Mouse (Mus musculus): ENCODE results near the gene Atl3.

Gene Atl3

DNA sequence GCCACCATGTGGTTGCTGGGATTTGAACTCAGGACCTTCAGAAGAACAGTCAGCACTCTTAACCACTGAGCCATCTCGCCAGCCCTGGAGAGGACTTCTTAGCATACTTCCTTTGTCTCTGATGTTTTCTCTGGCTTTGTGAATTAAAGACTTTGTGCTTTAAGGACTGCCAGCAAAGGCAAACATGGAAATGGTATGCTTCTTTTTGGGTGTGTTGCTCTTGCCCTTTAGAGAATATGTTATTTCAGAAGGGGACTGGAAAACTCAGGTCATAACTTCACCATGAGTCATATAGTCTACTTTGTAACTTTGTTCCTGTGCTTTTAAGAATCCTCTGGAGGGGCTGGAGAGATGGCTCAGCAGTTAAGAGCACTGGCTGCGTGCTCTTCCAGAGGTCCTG is 5.0 kb downstream of the Atl3 start:
- in situ Hi-C loops (cut with MseI, MboI): no loop called here

DNA sequence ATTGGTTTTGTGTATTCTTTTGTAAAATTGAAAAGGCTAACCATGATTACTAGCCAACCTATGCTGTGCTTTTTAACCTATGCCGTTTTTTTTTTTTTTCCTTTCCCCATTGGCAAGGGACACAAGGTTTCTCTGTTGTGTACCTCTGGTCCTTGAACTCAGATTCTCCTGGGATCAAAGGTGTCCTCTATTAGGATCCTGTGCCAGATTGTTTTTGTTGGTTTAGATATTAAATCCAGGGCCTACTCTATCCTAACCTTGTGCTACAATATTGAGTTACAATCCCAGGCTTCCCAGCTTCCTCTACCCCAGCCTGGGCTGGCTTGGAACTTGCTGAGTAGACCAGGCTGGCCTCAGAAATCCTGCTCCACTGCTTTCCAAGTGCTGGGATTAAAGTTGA is 6.9 kb downstream of the Atl3 start:
- in situ Hi-C loops (cut with MseI, MboI): no loop called here

DNA sequence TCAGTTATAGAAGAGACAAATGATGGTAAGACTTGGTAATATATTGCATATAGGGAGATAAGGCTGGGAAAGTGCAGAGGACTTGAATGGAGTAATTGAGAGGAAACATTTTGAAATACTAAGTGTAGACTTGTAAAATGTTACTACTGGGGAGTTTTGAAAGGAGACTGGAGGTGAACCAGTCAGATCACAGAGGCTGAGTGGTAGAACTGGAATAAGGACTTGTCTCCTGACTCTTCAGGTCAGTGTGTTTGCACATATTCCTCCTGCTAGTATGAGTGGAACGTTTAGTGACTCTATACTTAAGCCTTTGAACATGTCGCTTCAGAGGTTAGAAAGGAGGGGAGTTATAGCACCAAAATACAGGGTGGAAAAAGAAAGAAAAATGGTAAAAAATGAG is 8.6 kb downstream of the Atl3 start:
- in situ Hi-C loops (cut with MseI, MboI): no loop called here

DNA sequence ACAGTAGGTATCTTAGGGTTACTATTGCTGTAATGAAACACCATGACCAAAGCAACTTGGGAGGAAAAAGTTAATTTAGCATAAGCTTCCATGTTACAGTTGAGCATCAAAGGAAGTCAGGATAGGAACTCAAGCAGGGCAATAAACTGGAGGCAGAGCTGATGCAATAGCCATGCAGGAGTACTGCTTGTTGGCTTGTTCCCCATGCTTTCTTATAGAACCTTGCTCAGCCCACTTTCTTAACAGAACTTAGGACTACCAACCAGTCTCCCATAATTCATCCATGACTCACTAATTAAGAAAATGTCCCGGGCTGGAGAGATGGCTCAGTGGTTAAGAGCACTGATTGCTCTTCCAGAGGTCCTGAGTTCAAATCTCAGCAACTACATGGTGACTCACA is 12.5 kb downstream of the Atl3 start:
- in situ Hi-C loops (cut with MseI, MboI): no loop called here

DNA sequence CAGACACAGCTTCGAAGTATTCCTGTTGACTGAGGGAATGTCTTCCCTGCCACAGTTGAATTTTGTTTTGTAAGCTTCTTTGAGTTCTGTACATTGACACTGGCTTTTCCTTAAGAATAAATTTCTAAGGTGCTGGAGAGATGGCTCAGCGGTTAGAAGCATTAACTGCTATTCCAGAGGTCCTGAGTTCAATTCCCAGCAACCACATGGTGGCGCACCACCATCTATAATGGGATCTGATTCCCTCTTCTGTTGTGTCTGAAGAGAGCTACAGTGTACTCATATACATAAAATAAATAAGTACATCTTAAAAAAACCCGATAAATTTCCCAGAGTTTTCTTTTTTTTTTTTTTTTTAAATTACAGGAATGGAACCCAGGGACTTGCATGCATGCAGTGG is 14.2 kb downstream of the Atl3 start:
- in situ Hi-C loops (cut with MseI, MboI): no loop called here

DNA sequence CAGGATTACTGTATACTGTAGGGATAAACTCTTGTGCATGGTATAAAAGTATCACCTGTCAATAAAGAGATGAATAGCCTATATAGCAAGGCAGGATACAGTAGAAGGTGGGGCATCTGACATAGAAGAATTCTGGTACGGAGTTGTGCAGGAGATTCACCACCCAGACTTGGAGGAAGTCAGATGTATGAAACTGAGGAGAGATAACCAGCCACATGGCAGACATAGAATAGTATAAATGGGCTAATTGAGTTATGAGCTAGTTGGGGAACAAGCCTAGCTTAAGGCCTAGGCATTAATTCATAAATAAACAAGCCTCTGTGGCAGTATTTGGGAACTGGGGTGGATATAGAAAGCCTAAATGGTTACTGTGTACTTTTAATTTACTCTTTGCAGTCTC is 22.6 kb downstream of the Atl3 start:
- in situ Hi-C loops (cut with MseI, MboI): no loop called here

DNA sequence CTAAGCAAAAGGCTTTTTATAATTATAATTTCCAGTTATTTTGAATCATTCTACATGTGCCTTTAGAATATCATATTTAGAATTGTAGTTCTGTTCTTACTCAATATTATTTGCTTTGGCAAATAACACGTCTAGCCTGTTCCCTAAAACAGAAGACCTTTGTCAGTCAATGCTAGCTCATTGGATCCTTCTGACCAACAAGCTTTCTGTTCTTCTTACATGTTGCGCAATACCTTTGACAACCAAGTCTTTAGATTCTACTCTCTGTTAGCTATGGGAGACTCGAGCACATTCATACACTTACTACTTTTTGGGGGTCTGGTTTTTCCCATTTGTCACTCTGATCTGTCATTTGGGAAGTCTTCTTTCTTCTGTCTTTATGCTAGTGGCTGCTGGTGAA is 27.8 kb downstream of the Atl3 start:
- in situ Hi-C loops (cut with MseI, MboI): no loop called here

DNA sequence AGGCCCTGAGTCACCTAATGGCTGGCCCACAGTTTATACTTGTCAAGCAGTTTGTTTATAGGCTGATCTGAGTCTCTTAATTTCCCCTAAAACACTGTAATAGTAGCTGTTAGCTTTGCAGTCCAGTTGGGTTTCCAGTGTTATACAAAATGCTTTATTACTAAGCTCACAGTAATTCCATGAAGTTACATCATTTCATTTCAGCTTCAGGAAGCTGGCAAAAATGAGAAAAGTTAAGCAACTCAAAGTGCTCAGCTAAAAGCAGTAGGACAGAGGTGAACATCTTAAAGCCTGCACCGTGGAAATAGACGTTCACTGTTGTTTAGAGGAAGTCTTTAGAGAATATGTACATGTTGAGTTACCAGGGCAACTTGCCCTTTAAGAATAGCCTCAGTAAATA is 29.0 kb downstream of the Atl3 start:
- in situ Hi-C loops (cut with MseI, MboI): no loop called here

DNA sequence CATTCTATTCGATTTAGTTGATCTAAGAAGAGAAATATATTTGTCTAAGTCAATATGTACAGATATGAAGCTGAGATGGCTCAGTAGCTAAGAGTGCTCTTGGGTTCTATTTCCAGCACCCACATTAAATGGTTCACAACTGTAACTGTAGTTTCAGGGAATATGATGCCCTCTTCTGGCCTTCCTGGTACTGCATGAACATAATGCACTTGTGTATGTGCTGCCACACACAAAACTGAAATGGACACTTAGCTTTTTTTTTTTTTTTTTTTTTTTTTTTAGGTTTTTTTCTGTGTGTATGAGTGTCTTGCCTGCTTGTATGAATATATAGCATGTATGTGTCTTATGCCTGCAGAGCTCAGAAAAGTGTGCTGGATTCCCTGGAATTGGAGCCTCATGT is 29.5 kb downstream of the Atl3 start:
- in situ Hi-C loops (cut with MseI, MboI): no loop called here

DNA sequence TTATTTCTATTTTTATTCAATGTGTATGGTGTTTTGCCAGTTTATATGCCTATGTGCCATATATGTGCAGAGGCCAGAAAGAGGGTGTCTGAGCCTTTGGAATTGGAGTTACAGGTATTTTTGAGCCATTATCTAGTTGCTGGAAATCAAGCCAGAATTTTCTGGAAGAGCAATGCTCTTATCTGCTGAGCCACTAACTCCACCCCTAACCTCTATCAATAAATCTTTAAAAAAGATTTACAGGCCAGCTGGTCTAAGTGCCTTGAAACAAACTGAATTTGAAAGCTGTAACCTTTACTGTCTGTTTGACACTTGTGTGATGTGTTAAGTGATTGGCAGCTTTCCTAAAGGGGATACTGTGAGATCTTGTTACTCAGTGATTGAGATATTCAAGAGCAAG is 29.9 kb downstream of the Atl3 start:
- in situ Hi-C loops (cut with MseI, MboI): no loop called here

DNA sequence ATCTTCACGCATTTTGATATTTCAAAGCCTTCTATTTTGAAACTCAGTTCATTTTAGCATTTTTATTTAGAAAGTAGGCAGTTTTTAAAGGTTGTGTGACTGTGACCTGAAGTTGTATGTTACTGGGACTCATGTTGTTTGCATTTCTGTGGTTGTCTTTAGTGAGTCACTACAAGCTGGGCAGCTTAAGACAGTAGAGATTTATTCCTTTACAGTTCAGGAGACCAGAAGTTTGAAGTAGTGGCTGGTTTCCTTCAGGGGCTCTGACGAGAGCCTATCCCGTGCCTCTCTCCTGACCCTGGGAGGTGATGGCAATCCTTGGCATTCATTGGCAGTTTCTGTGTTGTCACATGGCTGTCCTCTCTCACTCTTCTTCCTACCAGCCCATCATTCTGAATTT is 31.0 kb downstream of the Atl3 start:
- in situ Hi-C loops (cut with MseI, MboI): loop anchor here (5.0 kb wide), 3 partner anchors 67 to 97 kb away; no protein-coding TSS in a partner anchor

DNA sequence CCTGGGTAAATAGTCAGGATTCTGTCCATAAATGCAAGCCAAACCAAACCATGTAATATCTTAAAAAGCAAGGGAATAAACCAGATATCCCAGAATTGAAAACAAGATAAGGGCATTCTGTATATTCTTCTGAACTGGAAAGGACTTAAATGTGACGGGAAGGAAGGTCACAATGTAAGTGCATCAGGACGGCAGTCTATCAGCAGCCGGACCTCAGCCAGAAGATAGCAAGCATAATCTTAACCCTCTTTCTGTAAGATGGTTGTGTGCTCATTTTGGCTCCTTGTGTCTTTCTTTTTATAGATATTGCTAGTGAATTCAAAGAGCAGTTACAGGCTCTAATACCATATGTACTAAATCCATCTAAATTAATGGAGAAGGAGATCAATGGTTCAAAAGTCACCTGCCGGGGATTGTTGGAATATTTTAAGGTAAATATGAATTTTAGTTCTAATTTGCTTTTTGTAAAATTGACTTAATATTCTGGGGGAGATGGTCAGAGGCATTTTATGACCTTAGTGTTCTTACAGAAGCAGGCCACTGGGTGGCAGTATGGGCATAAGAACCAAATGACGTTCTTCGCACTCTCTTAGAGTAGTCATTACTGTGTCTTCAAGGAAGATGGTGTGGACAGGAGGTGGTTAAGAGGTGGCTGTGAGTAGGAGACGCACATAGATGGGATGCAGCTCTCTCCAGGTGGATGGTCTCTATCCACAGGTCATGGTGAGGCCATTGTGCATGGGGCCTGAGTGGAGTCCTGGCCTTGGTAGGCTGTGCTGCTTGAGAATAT is 35.0 kb downstream of the Atl3 start:
- in situ Hi-C loops (cut with MseI, MboI): loop anchor here (5.0 kb wide), 3 partner anchors 63 to 93 kb away; no protein-coding TSS in a partner anchor

DNA sequence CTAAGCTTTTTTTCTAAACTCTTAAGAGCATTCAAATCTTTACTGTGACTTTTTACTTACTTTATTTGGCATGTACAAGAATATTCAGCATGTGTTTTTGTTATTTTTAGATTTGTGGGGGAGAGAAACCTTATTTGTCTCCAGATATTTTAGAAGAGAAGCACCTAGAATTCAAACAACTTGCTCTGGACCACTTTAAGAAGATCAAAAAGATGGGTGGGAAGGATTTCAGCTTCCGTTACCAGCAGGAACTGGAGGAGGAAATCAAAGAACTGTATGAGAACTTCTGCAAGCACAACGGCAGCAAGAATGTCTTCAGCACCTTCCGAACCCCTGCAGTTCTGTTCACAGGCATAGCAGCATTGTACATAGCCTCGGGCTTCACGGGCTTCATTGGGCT is 38.1 kb downstream of the Atl3 start:
- in situ Hi-C loops (cut with MseI, MboI): no loop called here

DNA sequence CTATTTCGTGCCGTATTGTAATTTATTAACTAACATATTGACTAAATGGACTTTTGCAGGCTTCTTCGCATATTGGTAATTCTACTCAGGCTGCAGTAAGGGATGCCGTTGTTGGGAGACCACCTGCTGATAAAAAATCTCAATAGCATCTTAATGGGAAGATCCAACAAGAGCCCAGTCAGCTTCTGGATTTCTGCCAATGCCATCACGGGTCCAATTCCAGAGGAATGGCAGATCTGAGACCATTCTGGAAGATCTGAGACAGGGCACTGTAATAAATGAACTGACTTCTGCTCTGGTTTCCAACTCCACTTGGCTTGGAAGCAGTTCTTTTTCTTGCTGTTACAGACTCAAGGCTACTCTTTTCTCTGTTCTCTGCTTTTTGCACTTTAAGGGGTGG is 40.1 kb downstream of the Atl3 start:
- in situ Hi-C loops (cut with MseI, MboI): no loop called here

DNA sequence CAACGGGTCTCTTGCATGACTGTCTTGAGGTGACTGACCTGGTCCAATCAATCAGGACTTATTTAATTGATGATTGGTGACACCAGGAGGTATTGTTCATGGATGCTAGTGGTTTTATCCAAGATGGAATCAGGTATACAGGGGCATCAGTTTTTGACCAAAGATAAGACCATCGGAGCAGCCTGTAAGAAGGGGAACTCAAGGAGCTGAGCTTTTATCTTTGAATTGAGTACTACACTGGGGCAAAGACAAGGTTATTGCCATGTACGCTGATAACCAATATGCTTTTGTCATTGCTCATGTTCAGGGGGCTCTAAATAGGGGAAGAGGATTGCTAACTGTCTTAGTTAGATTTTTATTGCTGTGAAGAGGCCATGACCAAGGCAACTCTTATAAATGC is 55.1 kb downstream of the Atl3 start:
- in situ Hi-C loops (cut with MseI, MboI): no loop called here

DNA sequence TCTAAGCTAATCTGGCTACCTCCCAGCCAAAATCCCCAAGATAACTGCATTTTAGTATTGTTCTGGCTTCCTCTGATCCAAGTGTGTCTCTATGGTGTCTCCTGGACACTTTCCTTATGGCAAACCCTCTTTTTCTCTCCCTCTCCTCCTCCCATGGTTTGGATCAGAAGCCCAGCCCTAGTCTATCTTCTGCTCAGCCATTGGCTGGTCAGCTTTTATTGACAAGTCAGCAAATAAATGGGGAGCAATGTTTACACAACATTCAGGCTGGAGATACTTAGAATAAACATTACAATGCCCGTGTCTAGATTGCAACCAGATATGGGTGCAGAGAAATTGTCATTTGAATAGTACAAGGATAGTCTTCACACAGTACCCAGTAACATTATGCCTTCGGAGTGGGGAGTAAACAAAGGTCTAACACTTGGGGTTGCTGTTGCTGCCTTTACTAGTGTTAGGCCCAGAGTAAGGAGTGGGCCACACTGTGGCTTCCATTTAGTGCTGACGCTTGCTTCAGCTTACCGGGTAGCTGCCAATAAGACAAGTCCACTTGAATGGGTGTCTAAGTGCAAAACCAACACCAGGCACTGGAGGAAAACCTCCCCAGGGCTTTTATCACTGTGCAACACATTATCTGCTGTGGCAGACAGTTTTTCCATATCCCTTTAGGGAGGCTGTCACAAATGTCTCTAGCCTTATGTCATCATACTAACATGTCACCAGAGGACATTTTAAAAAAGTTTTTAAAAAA is 57.9 kb downstream of the Atl3 start:
- in situ Hi-C loops (cut with MseI, MboI): no loop called here

DNA sequence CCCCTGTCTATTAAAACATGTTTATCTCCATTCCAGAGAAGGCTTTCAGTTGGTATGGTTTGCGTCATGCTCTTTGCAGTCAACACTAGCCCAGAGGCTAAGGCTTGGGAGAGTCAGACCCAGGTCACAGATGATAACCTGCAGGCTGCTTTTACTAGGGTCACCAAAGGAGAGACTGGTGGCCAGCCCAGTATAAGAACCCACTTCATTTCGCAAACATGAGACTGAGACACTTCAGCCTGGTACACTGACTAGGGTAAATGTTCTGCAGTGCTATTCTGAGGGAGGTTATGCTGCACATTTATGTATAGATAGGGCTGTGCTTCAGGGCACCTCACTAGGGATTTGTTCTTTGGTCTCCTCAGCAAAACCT is 58.4 kb downstream of the Atl3 start:
- in situ Hi-C loops (cut with MseI, MboI): no loop called here

DNA sequence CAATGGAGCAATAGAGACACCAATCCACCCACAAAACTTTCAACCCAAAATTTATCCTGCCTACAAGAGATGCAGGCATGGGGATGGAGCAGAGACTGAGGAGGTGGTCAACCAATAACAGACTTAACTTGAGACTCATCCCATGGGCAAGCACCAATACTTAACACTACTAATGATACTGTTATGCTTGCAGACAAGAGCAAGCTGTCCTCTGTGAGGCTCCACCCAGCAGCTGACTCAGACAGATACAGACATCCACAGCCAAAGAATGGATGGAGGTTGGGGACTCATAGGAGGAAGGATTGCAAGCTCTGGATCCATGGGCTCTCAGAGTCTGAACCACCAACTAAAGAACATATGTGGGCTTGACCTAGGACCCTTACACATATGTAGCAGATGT is 59.6 kb downstream of the Atl3 start:
- in situ Hi-C loops (cut with MseI, MboI): no loop called here

DNA sequence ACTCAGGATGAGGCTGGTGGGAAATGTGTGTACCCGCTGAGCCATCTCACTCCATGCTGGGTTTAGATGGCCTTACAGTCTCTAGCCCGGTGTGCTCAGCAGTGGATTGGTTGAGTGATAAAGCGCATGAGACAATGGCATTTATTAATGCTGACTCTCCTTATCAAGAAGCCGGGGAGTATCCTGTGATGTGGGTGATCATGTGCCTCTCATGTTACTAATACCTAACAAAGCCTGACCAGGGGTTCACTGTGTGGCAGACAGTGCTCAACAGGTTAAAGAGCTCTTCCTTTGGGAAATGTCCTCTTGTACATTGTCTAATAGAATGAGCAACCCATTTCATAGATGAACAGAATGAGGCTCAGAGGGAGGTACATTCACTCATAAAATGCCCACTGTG is 61.0 kb downstream of the Atl3 start:
- in situ Hi-C loops (cut with MseI, MboI): no loop called here

DNA sequence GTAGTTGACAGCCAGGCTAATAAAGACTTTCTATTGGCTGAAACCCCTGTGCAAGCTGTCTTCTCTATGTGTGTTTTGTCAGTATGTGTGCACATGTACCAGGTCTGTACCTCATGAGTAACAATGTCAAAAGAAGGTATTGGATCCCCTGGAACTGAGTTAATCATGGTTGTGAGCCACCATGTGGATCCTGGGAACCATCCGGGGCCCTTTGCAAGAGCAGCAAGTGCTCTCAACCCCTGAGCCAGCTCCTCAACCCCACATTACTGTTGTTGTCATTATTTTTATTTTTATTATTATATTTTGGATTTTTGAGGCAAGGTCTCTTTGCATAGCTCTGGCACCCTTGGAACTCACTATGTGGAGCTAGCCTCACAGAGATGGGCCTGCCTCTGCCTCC is 62.8 kb downstream of the Atl3 start:
- in situ Hi-C loops (cut with MseI, MboI): no loop called here

DNA sequence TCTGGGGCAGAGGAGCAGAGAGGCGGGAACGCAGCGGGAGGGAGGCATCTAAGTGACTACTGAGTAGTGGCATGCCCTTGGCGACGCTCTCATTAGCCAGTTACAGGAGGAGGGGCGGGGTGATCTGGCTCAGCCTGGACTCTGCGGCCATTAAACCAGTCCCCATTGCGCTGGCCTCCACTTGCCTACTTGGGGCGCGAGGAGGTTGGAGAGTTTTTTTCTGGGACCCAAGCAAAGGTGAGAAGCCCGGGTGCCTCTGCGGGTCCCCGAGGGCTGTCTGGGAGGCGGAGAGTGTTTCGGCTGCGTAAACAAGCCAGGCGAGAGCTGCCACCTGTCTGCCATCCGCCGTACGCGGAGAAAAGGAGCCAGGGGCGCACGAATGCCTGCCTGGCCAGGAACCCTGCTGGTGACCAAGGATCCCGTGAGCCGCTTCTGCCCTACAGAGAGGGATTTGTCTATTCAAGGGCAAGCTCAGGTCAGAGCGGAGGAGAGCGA is 63.5 kb downstream of the Atl3 start, which contains the start of gene Pla2g16:
Gene Pla2g16, plus strand, starts transcription at position 132 of the 495 bp plus-strand sequence.
- in situ Hi-C loops (cut with MseI, MboI): no loop called here

DNA sequence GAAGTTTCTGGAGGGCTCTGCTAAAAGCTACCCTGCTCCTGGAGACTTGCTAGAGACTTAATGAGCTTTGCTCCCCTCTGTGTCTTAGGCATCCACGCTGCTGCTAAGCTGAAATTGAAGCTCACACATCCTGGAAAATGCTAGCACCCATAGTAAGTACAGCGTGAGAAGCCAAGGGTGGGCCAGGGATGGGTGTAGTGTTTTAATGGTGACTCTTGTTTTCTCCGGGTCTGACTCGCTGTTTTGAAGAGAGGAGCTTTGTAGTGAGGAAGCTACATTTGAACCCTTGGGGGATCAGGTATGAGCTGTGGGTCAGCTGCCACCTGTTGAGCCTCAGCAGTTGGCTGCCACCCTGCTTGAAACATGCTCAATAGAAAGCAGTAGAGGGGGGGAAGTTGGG is 64.0 kb downstream of the Atl3 start:
- in situ Hi-C loops (cut with MseI, MboI): no loop called here

DNA sequence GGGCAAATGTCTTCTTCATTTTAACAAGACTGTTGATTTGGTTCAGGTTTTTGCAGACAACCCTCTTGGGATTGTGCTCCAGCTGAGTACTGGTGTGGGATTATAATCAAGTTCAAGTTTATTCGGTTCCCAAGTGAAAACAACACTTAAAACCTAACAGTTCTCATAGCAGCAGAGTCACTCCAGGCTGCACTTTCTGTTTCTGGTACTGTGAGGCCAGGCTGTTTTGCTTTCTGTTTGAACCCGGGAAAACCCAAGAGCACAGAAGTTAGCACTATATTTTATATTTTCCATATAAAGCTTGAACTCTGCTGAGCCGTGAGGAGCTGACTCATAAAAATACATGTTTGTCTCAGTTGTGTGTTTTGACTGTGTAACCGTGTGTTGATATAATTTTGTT is 64.8 kb downstream of the Atl3 start:
- in situ Hi-C loops (cut with MseI, MboI): no loop called here
